Mouse (Mus musculus) stomach, postnatal 0 days (tissue): ENCODE data around the gene Drd4. TPM values are rescaled to one million over a fixed set of nuclear protein-coding genes. Genes with fewer than 3 reads are reported as not detected.

Experiments used
- ATAC-seq: fragments of 200-750 bp; cut with Nextera tagmentation; 2 replicates; pipeline ENCODE4 v1.8.0; 2017; ENCODE audit not compliant: low FRiP score, low TSS enrichment
- DNase-seq: peaks from one replicate; pipeline ENCODE4 v3.0.0-alpha.2; 2016; ENCODE audit warnings: low spot score
- H3K27ac ChIP-seq: fragments of 300-500 bp; sonication (generic); replicated peaks from 2 replicates; pipeline ENCODE4 v1.5.1; 2014; ENCODE audit warnings: mild to moderate bottlenecking, control low read depth
- H3K27me3 ChIP-seq: fragments of 300-500 bp; sonication (generic); 2 replicates; pipeline ENCODE4 v1.6.1; 2014; ENCODE audit warnings: low read length; ENCODE audit not compliant: control insufficient read depth, insufficient read depth
- H3K36me3 ChIP-seq: fragments of 300-500 bp; sonication (generic); 2 replicates; pipeline ENCODE4 v1.6.1; 2014; ENCODE audit warnings: low read length, mixed read lengths; ENCODE audit not compliant: control insufficient read depth, insufficient read depth
- H3K4me1 ChIP-seq: fragments of 300-500 bp; sonication (generic); replicated peaks from 2 replicates; pipeline ENCODE4 v1.6.1; 2014; ENCODE audit warnings: antibody characterized with exemption; ENCODE audit not compliant: control insufficient read depth, insufficient read depth
- H3K4me2 ChIP-seq: fragments of 300-500 bp; sonication (generic); replicated peaks from 2 replicates; pipeline ENCODE4 v1.6.1; 2014; ENCODE audit warnings: low read depth, mild to moderate bottlenecking, control low read depth, moderate library complexity
- H3K4me3 ChIP-seq: fragments of 300-500 bp; sonication (generic); 2 replicates; pipeline ENCODE4 v1.5.1; 2014; ENCODE audit warnings: low read depth, low read length, control low read depth
- H3K9ac ChIP-seq: fragments of 300-500 bp; sonication (generic); 2 replicates; pipeline ENCODE4 v1.6.1; 2014; ENCODE audit warnings: mild to moderate bottlenecking, low read length, control low read depth, mixed read lengths
- H3K9me3 ChIP-seq: fragments of 300-500 bp; sonication (generic); 2 replicates; pipeline ENCODE4 v1.6.1; 2016; ENCODE audit warnings: low read length; ENCODE audit not compliant: control insufficient read depth
- CTCF ChIP-seq: IDR thresholded peaks from 2 replicates; pipeline ENCODE4 v1.5.1; 2016; ENCODE audit warnings: antibody characterized with exemption, low read depth, mild to moderate bottlenecking, moderate library complexity
- EP300 ChIP-seq: optimal IDR thresholded peaks from 2 replicates; pipeline ENCODE3; 2016; ENCODE audit warnings: antibody characterized with exemption
- WGBS: fragments of 180-500 bp; shearing (Covaris S2); extraction: QIAGEN DNeasy Blood & Tissue Kit; methylation state at CpG from one replicate; pipeline ENCODE4 v1.1.7; 2014; 5-methylcytosine and 5-hydroxymethylcytosine counted together
- polyA plus RNA-seq: library from polyadenylated mRNA; unstranded; fragments of >200 nt; fragmentation: Nextera tagmentation; extraction: Ambion mirVana; gene quantifications from 2 replicates; pipeline ENCODE4 v1.2.1, GENCODE M21; 2015

Drd4 gene
- polyA plus RNA-seq, 1 experiment from 2014 or later = 0.06 TPM

DNA sequence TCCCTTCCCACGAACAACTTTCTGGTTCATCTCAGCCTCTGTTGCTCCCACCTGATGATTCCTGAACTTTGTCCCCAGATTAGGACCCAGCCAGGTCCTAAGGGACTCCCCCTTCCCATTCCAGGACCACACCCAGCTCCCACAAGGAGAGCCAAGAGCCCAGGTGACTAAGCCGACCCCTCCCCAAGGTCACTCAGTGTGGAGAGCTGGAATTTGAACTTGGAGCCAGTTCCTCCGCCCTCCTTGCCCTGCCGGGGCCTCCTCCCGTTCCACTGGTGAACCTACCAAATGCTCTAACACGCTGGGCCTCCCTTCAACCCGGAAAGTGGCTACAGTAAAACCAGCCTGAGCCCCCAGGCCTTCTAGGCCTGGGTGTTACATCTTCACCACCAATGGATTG lies 48.2 kb downstream of the Drd4 start:
- Histone ChIP-seq H3K27me3 (no peaks in the 10 kb centered on the region), H3K4me1 (no peaks in the 10 kb centered on the region), H3K36me3 (no peaks in the 10 kb centered on the region), H3K9me3 (no peaks in the 10 kb centered on the region), H3K27ac (peak overlapping the region; percentile 92), H3K9ac (peak overlapping the region; percentile 76), H3K4me3 (peak overlapping the region; percentile 45), H3K4me2 (peak overlapping the region; percentile 55)
- DNase-seq (peak; percentile 58), ATAC-seq (peak; percentile 16; the same call in 1 of the 2 replicates)
- TF ChIP-seq CTCF (no peak), EP300 (no peak)
- 52% methylated on average over 7 of the region's 7 CpGs for WGBS

GRCm38 (mm10) chr7:141340476-141340875 lies 48.7 kb downstream of the Drd4 start:
- DNase-seq = peak; percentile 75
- Histone ChIP-seq H3K36me3 (no peaks in the 10 kb centered on the region), H3K27me3 (no peaks in the 10 kb centered on the region), H3K9ac (peak overlapping the region; percentile 76), H3K9me3 (no peaks in the 10 kb centered on the region), H3K4me3 (peak overlapping the region; percentile 45; the same call in 1 of the 2 replicates), H3K4me2 (peak overlapping the region; percentile 55), H3K4me1 (no peaks in the 10 kb centered on the region), H3K27ac (peak overlapping the region; percentile 92)
- ATAC-seq = peak; percentile 47
- TF ChIP-seq EP300 (no peak), CTCF (no peak)
- 57% methylated on average over 6 of the region's 6 CpGs for WGBS

- Histone ChIP-seq H3K9ac (no peak overlapping the region), H3K4me2 (no peak overlapping the region)
- 64% methylated on average over 10 of the region's 10 CpGs for WGBS
Measured at GRCm38 (mm10) chr7:141341689-141342226, 50.0 kb downstream of the Drd4 start.

DNA sequence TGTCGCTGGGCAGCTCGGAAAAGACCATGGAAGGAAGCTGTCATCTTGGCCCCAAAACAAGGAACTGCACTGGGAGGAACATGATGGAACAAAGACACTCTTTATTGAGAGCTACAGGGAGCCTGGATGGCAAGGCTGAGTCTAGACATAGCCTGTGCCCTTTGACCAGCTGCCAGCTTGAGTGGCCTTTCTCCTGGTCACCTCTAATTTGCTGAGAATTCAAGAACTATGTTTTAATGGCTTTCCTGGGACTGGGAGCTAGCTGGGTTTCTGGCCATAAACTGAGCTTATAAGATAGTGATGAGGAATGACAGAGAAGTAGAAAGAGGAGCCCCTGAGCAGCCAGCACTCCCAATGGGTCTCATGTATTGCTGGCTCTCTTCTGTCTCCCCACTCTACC lies 51.4 kb downstream of the Drd4 start:
- Histone ChIP-seq H3K27me3 (no peaks in the 10 kb centered on the region), H3K4me2 (no peak overlapping the region), H3K27ac (0 out of 2 replicates have a peak overlapping the region, but pooled peaks have one; percentile 30), H3K9ac (no peak overlapping the region), H3K36me3 (no peaks in the 10 kb centered on the region), H3K4me1 (no peaks in the 10 kb centered on the region), H3K4me3 (no peak overlapping the region), H3K9me3 (no peaks in the 10 kb centered on the region)
- TF ChIP-seq CTCF (no peak), EP300 (no peak)
- no peak for DNase-seq
- no peak for ATAC-seq
- 82% methylated on average over 2 of the region's 2 CpGs for WGBS

More at GRCm38 (mm10) chr7:141341689-141342226, 50.0 kb downstream of the Drd4 start:
- Histone ChIP-seq H3K4me3 (no peak overlapping the region), H3K4me1 (no peaks in the 10 kb centered on the region), H3K9me3 (no peaks in the 10 kb centered on the region), H3K36me3 (no peaks in the 10 kb centered on the region), H3K27ac (0 out of 2 replicates have a peak overlapping the region, but pooled peaks have one; percentile 20), H3K27me3 (no peaks in the 10 kb centered on the region)
- ATAC-seq (no peak), DNase-seq (peak; percentile 52)
- TF ChIP-seq CTCF (no peak), EP300 (no peak)

DNA sequence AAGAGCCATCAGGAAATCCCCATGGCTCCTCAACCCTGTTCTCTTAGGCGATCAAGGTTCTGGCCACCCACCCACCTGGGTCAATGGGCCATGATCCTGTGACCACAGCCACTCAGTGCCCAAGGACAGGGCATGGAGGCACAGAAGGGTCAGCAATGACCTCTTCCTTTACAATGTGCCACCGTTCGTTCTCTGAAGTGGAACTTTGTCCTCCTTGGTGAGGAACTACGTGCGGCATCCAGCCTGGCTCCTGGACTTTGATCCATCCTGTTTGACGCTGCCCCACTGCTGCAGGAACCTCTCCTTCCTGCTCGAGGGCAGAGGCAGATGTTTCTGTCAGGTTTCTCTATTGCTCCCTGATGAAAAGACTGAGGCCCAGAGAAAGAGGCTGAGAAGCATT lies 51.9 kb downstream of the Drd4 start:
- TF ChIP-seq EP300 (no peak), CTCF (no peak)
- Histone ChIP-seq H3K9ac (no peak overlapping the region), H3K4me3 (no peak overlapping the region)

DNA sequence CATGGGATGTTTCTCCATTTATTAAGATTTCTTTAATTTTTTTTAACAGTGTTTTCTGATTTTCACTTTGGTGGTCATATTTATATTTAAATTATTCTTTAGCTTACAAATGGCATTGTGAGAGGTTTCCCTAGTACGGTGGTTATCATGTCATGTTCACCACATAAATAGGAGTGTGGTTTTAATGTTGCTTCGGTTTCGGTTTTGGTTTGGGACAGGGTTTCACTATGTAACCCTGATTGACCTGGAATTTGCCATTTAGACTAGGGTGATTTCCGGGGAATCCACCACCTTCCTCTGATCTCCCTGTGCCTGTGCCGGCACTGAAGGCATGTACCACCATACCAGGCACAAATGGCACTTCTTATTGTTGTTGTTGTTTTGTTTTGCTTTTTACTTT lies 53.0 kb downstream of the Drd4 start:
- WGBS = 85% methylated on average over 5 of the region's 5 CpGs
- no peak for DNase-seq
- H3K9me3 ChIP-seq = no peaks in the 10 kb centered on the region
- no peak overlapping the region for H3K9ac ChIP-seq
- no peaks in the 10 kb centered on the region for H3K27me3 ChIP-seq
- H3K27ac ChIP-seq = no peak overlapping the region
- no peak for ATAC-seq
- H3K36me3 ChIP-seq = no peaks in the 10 kb centered on the region
- TF ChIP-seq CTCF (no peak), EP300 (no peak)
- no peaks in the 10 kb centered on the region for H3K4me1 ChIP-seq
- H3K4me2 ChIP-seq = no peak overlapping the region
- no peak overlapping the region for H3K4me3 ChIP-seq

More for the DNA sequence above, 51.9 kb downstream of the Drd4 start:
- Histone ChIP-seq H3K27ac (peak overlapping the region; percentile 30; the same call in 1 of the 2 replicates), H3K36me3 (no peaks in the 10 kb centered on the region), H3K9me3 (no peaks in the 10 kb centered on the region), H3K27me3 (no peaks in the 10 kb centered on the region), H3K4me2 (no peak overlapping the region), H3K4me1 (no peaks in the 10 kb centered on the region)
- ATAC-seq = peak; percentile 22
- WGBS = 60% methylated on average over 7 of the region's 7 CpGs
- peak; percentile 74 for DNase-seq

Other genes starting within 250 kb of the Drd4 start
- 1.2 and 1.5 TPM in 2 replicates for gene B4galnt4, start 230.9 kb upstream of the Drd4 start, polyA plus RNA-seq
- 97.9 and 105 TPM in 2 replicates for gene Pkp3, start 213.8 kb upstream of the Drd4 start, polyA plus RNA-seq
- 12.6 and 14.0 TPM in 2 replicates for gene Sigirr, start 191.4 kb upstream of the Drd4 start, polyA plus RNA-seq
- 17.9 and 20.4 TPM in 2 replicates for gene Ano9, start 174.2 kb upstream of the Drd4 start, polyA plus RNA-seq
- 21.6 and 22.9 TPM in 2 replicates for gene Ptdss2, start 169.6 kb upstream of the Drd4 start, polyA plus RNA-seq
- 216 and 220 TPM in 2 replicates for gene Rnh1, start 119.1 kb upstream of the Drd4 start, polyA plus RNA-seq
- 118 and 125 TPM in 2 replicates for gene Hras, start 98.0 kb upstream of the Drd4 start, polyA plus RNA-seq
- gene Lrrc56, start 97.8 kb upstream of the Drd4 start, polyA plus RNA-seq = 2.8 and 3.5 TPM in 2 replicates
- gene Lmntd2, start 77.9 kb upstream of the Drd4 start, polyA plus RNA-seq = 2.7 and 3.6 TPM in 2 replicates
- gene Rassf7, start 76.1 kb upstream of the Drd4 start, polyA plus RNA-seq = 84.2 and 105 TPM in 2 replicates
- gene Phrf1, start 63.2 kb upstream of the Drd4 start, polyA plus RNA-seq = 19.1 and 19.9 TPM in 2 replicates
- 11.3 and 12.2 TPM in 2 replicates for gene Irf7, start 25.5 kb upstream of the Drd4 start, polyA plus RNA-seq
- 1.2 and 2.0 TPM in 2 replicates for gene Cdhr5, start 15.2 kb upstream of the Drd4 start, polyA plus RNA-seq
- 2.2 and 2.4 TPM in 2 replicates for gene Sct, start 12.9 kb upstream of the Drd4 start, polyA plus RNA-seq
- gene Deaf1, start 35.7 kb downstream of the Drd4 start, polyA plus RNA-seq = 37.6 and 40.1 TPM in 2 replicates
- gene Tmem80, start 35.7 kb downstream of the Drd4 start, polyA plus RNA-seq = 18.6 and 19.7 TPM in 2 replicates
- 86.1 and 96.5 TPM in 2 replicates for gene Eps8l2, start 46.9 kb downstream of the Drd4 start, polyA plus RNA-seq
- gene Taldo1, start 100.2 kb downstream of the Drd4 start, polyA plus RNA-seq = 459 and 468 TPM in 2 replicates
- gene Gatd1, start 122.1 kb downstream of the Drd4 start, polyA plus RNA-seq = 30.8 and 33.8 TPM in 2 replicates
- gene Cend1, start 137.5 kb downstream of the Drd4 start, polyA plus RNA-seq = 2.0 and 2.5 TPM in 2 replicates
- 17.2 and 17.6 TPM in 2 replicates for gene Slc25a22, start 145.9 kb downstream of the Drd4 start, polyA plus RNA-seq
- gene Pidd1, start 152.0 kb downstream of the Drd4 start, polyA plus RNA-seq = 1.8 and 2.0 TPM in 2 replicates
- 1,187 and 1,334 TPM in 2 replicates for gene Rplp2, start 155.4 kb downstream of the Drd4 start, polyA plus RNA-seq
- 82.1 and 88.0 TPM in 2 replicates for gene Pnpla2, start 163.2 kb downstream of the Drd4 start, polyA plus RNA-seq
- 20.8 and 23.5 TPM in 2 replicates for gene Cracr2b, start 169.1 kb downstream of the Drd4 start, polyA plus RNA-seq
- gene Cd151, start 175.4 kb downstream of the Drd4 start, polyA plus RNA-seq = 22.6 and 27.5 TPM in 2 replicates
- 53.4 and 60.2 TPM in 2 replicates for gene Polr2l, start 183.1 kb downstream of the Drd4 start, polyA plus RNA-seq
- 56.9 and 58.7 TPM in 2 replicates for gene Tspan4, start 183.2 kb downstream of the Drd4 start, polyA plus RNA-seq
- 20.8 and 22.6 TPM in 2 replicates for gene Chid1, start 247.9 kb downstream of the Drd4 start, polyA plus RNA-seq